Mouse (Mus musculus) cerebellum, postnatal 14 days (tissue): ENCODE results near the gene Hsf5.

Experiments
- DNase-seq, 2 experiments: peaks; one replicate each; pipeline ENCODE4 v3.0.0; 2021; ENCODE audit warnings: mixed read lengths in 2 of 2

The Hsf5 gene

DNA sequence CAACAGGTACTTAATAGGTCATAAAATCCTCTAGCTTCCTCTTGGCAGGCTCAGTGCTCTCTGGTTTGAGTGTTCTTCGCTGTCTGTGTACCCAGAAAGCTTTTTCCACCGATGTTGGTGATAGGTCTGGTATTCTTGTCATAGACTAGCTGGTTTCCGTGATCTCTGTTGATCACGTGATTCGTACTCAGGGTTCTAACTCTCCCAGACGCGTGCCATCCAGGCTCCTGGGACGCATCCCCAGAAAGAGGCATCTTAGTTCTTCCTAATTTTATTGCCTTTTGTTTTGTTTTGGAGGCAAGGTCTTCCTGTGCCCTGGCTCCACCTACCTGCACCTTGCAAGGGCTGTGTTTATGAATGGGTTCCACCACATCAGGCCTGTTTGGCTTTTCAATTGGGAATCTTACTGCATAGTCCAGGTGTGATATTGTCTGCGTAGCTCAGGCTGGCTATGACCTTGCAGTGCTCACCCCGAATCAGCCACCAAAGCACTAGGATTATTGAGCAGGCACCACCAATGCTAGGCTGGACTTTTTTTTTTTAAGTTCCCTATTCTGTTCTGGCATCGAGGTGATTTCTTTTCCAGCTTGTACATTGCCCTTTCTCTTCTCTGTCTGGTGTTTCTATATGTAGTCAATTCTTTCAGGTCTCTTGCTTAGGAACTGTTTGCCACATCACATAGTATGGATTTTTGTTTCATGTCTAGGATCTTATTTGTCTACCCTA lies 71.7 kb downstream of the Hsf5 start:
- DNase-seq: no peak

DNA sequence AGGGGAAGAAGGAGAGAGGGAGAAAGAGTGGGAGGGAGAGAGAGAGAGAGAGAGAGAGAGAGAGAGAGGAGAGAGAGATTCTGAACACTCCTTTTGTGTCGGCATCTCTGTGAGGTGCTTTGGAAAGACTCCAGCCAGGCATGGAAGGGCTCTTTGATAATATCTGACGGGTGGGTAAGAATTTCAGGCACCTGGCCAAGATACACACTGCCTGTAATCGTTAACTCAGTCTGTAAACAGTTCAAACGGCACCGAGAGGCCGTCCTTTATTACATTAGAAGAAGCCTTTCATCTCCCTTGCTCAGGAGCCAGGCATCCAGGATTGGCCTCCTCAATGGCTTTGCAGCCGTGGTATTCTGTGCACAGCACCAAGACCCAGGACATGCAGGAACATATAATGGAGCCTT lies 72.4 kb downstream of the Hsf5 start:
- DNase-seq: peak; percentile 20 to 47

DNA sequence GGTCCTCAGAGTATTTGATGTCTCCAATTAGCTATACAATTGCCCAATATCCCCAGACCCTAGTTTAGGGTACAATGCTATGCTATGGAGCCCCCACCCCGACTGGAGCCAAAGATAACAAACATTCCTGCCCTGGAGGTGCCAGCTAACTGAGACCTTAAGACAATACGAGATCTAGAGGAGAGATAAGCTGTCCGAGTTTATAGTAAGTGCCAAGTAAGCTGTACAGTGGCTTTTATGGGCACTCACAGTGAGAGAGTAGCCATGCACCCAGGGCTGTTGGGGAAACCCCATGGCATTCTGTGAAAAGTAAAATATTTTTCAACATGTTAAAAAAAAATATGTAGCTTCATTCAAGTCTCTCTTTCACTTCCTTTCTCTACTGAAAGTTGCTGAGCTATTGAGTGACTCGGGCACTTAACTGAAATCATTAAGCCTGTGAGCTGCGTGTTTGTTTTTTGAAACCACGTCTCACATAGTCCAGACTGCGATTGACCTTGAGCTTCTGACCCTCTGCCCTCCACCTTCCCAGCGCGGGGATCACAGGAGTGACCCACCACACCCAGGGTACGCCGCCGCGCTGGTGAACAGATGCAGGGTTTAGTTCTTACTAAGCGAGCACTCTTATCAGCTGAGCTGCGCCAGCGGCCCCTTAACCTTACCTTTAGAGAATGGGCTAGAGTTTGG lies 73.2 kb downstream of the Hsf5 start:
- no peak for DNase-seq

DNA sequence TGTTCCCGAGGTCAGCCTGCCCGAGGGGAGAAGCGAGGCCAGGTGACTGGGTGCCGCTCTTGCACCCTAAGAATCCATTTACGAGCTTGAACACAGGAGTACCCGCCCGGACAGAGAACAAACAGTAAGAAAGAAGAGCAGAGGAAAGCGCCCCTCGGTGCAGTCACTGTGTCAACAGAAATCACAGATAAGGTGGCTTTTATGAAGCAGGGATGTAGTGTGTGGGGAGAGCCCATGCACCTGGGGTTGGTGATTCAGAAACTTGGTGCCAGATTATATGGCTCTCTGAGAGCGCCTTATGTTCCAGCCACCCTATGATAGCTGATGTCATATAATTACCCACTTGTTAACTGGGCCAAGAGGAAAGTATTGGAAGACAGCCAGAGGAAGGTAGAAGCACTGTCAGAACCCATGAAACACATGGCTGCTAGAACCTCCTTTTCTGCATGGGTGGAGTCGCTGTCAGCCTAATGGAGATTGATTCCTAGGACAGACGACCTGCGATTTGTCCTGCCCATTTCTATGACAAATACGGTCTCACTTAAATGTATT lies 80.2 kb downstream of the Hsf5 start:
- DNase-seq: no peak

DNA sequence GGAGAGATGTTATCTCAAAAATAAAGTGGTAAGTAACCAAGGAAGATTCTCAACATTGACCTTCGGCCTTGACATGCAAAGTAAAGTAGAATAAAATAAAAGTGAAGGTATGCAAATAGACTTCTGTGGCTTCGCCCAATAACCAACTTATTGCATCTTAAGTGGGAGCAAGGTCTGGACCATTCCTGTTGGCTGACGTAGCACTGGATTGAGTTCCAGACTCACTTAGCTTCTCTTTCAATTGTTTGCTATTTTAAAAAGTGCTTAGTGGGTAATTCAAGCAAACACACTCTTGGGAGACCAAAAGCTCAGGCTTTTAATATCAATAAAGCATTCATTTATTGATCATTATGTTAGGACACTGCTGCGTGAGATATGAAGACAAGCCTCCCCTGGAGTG lies 81.2 kb downstream of the Hsf5 start:
- DNase-seq: no peak

DNA sequence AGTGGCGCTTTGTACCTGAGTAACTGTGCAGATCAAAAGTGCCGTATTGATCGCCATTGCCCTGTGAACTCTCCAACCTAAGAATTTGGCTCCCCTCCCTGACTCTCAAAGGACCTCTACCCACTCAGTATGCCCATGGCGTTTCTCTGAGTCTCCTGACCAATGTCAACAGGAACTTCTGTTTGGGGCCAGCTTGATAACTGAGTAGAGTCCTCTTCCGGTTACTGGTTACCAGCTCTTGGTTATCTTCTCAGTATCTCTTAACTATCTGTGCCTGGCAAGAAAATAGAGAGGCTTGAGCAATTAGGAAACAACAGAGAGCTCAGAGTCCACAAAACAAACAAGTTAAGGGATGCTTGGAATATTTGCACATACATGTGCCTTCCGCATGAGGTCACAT lies 84.1 kb downstream of the Hsf5 start:
- no peak for DNase-seq

DNA sequence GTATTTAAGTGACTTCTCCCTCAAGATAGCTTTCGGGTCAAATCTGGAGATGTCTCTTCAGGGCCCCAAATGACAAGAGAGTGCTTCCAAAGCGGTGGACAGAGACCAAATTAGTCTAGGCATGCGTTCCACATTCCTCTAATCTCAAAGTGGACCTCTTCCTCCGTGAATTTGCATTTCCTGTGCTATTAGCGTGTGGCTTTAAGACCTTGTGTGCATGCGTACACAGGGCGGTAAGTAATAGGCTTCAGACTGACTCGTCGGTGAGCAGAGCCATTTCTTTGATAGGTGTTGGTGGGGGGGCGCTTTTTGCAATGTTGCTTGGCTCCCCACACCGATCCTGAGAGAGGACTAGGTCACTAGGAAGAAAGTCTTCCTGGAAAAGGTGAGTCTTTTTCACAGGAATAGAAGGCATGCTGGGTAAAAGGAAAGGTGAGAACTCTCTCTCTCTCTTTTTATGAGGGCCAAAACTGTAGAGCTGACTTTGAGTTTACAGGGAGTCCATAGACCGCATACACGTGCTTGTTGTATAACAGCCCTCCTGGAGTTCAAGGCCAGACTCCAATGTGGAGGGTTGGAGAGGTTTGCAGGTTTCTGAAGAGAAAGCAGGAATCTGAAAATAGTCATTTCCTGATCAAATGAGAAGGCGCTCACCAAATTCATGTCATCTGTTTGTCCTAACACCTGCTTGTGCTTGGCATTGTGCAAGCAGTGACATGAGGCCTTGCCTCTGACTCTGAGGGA lies 85.1 kb downstream of the Hsf5 start:
- no peak for DNase-seq

DNA sequence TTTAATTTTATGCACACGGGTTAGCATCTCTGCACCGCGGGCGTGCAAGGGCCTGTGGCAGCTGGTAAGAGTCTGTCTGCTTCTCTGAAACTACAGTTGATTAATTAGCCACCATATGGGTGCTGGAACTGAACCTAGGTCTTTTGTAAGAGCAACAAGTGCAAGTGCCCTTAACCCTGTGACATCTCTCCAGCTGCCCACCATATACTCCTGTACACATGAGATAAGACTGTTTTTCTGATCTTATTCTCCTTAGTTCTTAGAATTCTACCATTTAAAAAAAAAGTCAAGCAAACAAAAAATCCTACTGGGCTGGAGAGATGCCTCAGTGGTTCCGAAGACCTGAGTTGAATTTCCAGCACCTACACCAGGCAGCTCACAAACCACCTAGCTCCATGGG lies 86.7 kb downstream of the Hsf5 start:
- no peak for DNase-seq

DNA sequence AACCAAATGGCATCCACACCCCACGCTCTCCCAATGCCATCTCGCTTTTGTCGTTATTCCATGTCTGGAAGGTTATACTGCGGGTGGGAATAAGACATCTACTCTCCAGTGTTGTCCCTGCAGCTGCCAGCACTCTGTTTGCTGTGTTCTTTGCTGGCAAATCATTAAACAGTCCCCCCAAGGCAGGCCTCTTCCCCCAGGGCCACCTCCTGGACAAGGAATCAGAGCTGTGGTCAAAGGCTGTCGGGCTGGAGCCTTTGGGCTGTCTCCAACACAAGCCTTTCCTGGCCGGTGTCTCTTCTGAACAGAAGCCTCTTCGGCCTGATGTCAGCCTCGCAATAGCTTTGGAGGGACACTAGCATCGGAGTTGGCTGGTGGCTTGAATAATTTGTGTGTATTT lies 87.3 kb downstream of the Hsf5 start:
- peak; percentile 14 for DNase-seq

DNA sequence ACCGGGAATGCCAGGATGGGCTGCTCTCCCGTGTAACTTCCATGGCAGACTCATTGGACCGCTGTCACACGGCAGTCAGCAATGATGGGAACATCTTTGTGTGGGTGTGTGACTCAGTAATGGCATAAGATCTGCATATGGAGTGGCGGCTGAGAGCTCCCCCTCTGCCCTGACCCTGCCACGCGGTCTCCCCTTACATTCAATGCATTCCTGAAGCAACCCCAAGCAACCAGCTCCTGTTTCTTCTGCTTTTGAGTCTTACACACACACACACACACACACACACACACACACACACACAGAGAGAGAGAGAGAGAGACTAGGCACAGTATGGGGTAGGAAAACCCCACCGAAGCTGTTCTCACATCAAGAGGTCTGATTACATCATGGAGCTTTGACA lies 90.6 kb downstream of the Hsf5 start:
- DNase-seq: no peak

DNA sequence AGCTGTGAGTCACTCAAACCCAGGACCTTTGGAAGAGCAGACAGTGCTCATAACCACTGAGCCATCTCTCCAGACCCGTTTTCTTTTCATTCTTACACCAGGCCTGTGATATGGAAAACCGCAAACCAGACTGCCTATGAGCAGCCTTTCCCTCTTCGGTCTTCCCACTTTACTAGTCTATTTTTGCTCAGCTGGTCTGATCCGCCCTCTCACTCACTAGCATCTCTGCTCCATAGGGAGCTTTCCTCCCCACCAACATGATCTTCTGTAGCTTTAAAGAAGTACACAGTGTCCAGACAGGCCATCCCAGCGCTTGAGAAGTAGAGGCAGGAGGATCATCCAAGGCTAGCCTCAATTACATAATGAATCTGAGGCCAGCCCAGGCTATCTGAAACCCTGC lies 92.0 kb downstream of the Hsf5 start:
- DNase-seq: no peak
